Mouse (Mus musculus): ENCODE results near the gene Dnmbp.

The Dnmbp gene

DNA sequence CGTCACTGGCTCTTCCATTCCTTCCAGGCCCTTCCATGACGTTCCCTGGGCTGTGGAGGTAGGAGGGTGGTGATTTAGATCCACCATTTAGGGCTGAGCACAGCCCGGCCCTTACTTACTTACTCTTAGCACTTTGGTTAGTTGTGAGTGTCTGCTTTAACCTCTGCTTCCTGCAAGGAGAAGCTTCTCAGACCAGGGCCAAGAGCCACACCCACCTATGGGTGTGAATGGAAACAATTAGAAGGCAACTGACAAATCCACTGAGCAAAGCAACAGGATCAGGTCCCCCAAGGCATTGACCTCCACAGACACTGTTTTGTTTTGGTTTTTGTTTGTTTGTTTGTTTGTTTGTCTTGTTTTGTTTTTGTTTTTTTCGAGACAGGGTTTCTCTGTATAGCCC is 130.7 kb downstream of the Dnmbp start:
- intact Hi-C loops (cut with DNase I): no loop called here

DNA sequence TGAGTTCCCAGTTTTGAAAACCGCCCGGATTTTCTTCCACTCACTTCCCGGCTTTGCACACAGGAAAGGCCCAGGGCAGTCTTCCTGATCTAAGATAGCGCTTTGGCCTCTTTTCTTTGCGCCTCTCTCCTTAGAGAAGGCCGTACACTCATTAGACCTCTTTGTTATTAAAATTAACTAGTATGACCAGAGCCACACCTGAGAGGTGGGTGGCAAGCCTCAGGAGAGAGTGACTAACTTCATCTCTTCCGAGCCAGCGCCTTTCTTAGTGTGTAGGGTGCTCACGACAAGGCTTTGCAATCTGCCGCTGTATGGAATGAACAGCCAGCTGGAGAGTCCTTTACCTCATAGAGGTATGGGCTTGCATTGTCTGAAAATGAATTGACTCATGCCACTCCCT is 136.1 kb downstream of the Dnmbp start:
- intact Hi-C loops (cut with DNase I): no loop called here

DNA sequence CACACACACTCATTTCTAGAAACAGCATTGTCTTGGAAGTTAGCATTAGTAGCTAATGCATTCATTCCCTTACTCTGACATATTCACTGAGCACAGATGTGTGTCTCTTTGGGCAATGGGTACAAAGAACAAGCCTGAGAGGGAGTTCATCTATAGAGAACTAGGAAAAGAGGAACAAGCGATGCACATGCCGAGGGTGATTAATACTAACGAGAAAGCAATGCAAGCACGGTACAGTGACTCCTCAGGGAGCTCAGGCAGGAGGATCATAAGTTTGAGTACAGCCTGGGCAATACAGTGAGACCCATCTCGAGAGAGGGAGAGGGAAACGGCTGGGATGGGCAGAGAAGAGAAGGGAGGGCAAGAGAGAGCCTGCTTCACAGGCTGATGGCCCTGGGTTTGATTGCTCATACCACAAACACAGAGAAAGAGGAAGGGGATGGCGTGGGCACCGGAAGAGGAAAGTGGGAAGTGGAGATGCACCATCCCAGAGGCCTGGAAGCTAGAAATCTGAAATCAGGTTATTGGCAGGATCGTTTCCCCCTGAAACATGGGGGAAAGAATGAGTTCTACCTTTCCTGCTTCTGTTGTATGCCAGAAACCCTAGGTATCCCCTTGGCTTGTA is 138.5 kb downstream of the Dnmbp start:
- intact Hi-C loops (cut with DNase I): no loop called here

DNA sequence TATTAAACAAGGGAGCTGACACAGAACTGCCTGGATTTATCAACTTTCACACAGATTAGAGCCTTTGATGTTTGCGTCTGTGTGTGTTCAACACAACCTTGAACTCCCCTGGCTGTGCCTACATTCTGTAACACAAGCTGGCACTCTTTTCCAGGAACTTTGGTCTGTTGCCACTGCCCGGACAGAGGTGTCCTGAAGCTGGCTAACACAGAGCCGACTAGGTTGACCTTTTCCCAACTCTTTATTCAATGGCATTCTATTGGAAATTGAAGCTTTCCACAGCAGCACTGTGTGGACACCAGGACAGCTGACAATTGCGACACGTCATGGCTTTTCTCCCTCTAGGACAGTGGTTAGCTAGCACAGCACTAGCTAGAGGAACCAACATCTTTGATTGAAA is 142.8 kb downstream of the Dnmbp start:
- intact Hi-C loops (cut with DNase I): no loop called here

All from adrenal gland (tissue).